Mouse (Mus musculus): ENCODE results near the gene Gimap4. TPM values are rescaled to one million over a fixed set of nuclear protein-coding genes. Genes with fewer than 3 reads are reported as not detected.

Gene Gimap4
- polyA plus RNA-seq, 1 experiment, result not detected

DNA sequence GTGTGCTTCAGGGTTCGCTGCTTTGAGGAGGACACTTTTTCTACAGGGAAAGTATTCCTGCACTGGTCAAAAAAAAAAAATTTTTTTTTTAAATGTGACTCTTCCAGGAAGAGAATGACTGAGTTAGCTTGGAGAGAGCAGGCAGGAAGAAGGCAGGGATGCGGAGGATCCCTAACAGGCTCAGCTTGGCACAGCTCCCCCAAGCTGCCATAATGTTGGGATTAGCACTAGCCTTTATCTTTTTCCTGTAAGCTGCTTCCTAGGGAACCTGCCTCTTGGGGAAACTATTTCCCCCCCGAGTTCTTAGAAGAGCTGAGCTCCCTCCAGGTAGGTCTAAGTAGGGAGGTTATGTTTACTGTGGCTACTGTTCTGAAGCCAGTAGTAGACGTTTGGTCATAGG lies 457 bp downstream of the Gimap4 start:
- no peak overlapping the region for H3ac ChIP-seq (ENCODE audit: control insufficient read depth, insufficient read length)
- H3K27me3 ChIP-seq (ENCODE audit: control insufficient read depth, insufficient read depth, insufficient read length), result no peaks in the 10 kb centered on the region
- no peaks in the 10 kb centered on the region for H3K79me2 ChIP-seq (ENCODE audit: control insufficient read depth, insufficient read depth)
- no peak overlapping the region for H3K4me3 ChIP-seq
- H3K36me3 ChIP-seq (ENCODE audit: control insufficient read depth, insufficient read depth), result no peaks in the 10 kb centered on the region
- no peak for TF ChIP-seq REST (IDR thresholded peaks at IDR 0.05; ENCODE audit: insufficient read depth, insufficient read length)
- no peak for TF ChIP-seq USF1 (IDR thresholded peaks at IDR 0.05; ENCODE audit: low read depth)
- no peak for TF ChIP-seq POLR2AphosphoS2 (IDR thresholded peaks at IDR 0.05; ENCODE audit: insufficient read length, low read depth)
- H3K4me2 ChIP-seq (ENCODE audit: low read depth), result no peak overlapping the region

DNA sequence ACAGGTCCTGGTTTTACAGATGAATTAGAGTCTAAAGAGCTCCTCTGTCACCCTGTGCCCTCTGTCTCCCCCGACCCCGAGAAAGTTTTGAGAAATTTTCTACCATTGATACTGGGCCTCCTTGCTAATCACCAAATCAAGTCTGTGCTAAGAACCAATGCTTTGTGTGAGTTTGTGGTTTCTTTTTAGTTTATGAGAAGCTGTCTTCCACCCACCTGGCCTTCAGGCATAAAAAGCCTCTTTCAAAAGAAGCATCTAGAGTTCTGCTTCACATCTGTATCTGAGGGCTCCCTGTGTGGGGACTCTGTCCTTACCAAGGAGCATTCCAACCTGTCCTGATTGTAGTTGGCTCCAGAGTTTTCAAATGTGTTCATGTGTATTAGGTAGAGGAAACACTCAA lies 902 bp downstream of the Gimap4 start:
- no peak overlapping the region for H3K4me2 ChIP-seq (ENCODE audit: low read depth)
- TF ChIP-seq TCF3 (IDR thresholded peaks at IDR 0.05; ENCODE audit: insufficient read length, low read depth) (no peak), CEBPB (IDR thresholded peaks at IDR 0.05; ENCODE audit: insufficient read depth, poor library complexity, severe bottlenecking) (no peak), SRF (IDR thresholded peaks at IDR 0.05; ENCODE audit: control insufficient read depth, insufficient read length, low read depth) (no peak), E2F4 (IDR thresholded peaks at IDR 0.05; ENCODE audit: insufficient read depth) (no peak), POLR2AphosphoS2 (IDR thresholded peaks at IDR 0.05; ENCODE audit: insufficient read length, low read depth) (no peak), MYOD1 (IDR thresholded peaks at IDR 0.05; ENCODE audit: control insufficient read depth in 1 of 3, insufficient read length in 2 of 3, low read depth in 2 of 3) (no peak), MAX (IDR thresholded peaks at IDR 0.05; ENCODE audit: low read depth) (no peak)
- no peak overlapping the region for H3K4me3 ChIP-seq
- H3ac ChIP-seq (ENCODE audit: control insufficient read depth, insufficient read length), result no peak overlapping the region
- H3K79me2 ChIP-seq (ENCODE audit: control insufficient read depth, insufficient read depth), result no peaks in the 10 kb centered on the region
- no peaks in the 10 kb centered on the region for H3K27me3 ChIP-seq (ENCODE audit: control insufficient read depth, insufficient read depth, insufficient read length)
- no peaks in the 10 kb centered on the region for H3K36me3 ChIP-seq (ENCODE audit: control insufficient read depth, insufficient read depth)

DNA sequence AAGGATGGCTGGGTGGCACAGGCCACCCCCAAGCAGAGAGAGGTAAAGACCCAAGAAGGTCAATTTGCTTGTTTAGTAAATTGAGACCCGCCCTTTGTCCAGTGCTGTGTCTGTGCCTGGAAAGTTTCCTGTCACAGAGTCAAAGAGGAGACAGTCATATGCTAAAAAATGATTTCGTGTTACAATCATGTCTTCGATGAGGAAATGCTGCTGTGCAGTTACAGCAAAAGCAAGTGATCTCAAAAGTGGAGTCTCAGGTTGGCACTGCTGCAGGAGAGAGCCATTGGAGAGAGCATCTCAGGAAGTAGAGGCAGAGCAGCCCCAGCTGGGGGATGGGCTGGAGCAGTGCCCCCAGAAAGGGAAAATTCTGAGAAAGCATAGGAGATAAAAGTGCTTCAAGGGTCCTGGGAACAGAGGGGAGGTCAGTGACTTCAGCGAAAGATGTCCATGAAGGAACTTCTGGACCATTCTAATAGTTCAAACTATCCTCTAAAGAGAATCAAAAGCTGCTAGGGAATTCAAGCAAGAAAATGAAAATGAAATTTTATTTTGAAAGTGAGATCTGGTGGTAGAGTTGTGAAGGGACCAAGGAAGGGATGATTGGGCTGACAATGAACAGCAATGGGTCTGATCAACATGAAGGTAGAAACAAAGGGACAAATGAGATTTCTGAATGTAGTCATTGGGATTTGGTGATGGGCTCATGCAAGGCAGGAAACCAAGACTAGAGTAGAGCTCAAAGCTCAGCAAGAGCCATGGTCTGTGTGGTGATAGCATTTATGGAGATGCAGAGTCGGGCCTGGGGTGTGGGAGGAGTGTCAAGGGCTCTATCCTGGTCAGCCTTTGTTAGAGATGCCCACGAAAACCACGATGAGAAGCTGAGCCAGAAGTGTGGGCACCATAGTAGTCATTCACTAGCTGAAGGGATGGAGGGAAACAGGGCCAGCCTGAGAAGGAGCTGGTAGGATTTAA lies 1.6 kb downstream of the Gimap4 start:
- Histone ChIP-seq H3K27me3 (ENCODE audit: control insufficient read depth, insufficient read depth, insufficient read length) (no peaks in the 10 kb centered on the region), H3K36me3 (ENCODE audit: control insufficient read depth, insufficient read depth) (no peaks in the 10 kb centered on the region), H3K4me2 (ENCODE audit: low read depth) (no peak overlapping the region), H3K4me3 (no peak overlapping the region), H3ac (ENCODE audit: control insufficient read depth, insufficient read length) (no peak overlapping the region), H3K79me2 (ENCODE audit: control insufficient read depth, insufficient read depth) (no peaks in the 10 kb centered on the region)
- TF ChIP-seq E2F4 (IDR thresholded peaks at IDR 0.05; ENCODE audit: insufficient read depth), result no peak
- no peak for TF ChIP-seq MAX (IDR thresholded peaks at IDR 0.05; ENCODE audit: low read depth)
- no peak for TF ChIP-seq CEBPB (IDR thresholded peaks at IDR 0.05; ENCODE audit: insufficient read depth, poor library complexity, severe bottlenecking)
- TF ChIP-seq TCF12 (IDR thresholded peaks at IDR 0.05; ENCODE audit: insufficient read depth, poor library complexity, severe bottlenecking), result no peak
- no peak for TF ChIP-seq USF1 (IDR thresholded peaks at IDR 0.05; ENCODE audit: low read depth)
- TF ChIP-seq POLR2A (IDR thresholded peaks at IDR 0.05; ENCODE audit: insufficient read length, low read depth), result no peak
- TF ChIP-seq REST (IDR thresholded peaks at IDR 0.05; ENCODE audit: insufficient read depth, insufficient read length), result no peak
- no peak for TF ChIP-seq MYOG (IDR thresholded peaks at IDR 0.05; ENCODE audit: control insufficient read depth in 1 of 3, insufficient read depth in 1 of 3, insufficient read length in 2 of 3, low read depth in 2 of 3)
- TF ChIP-seq TCF3 (IDR thresholded peaks at IDR 0.05; ENCODE audit: insufficient read length, low read depth), result no peak
- no peak for TF ChIP-seq POLR2AphosphoS2 (IDR thresholded peaks at IDR 0.05; ENCODE audit: insufficient read length, low read depth)
- TF ChIP-seq MYOD1 (IDR thresholded peaks at IDR 0.05; ENCODE audit: control insufficient read depth in 1 of 3, insufficient read length in 2 of 3, low read depth in 2 of 3), result no peak
- no peak for TF ChIP-seq SRF (IDR thresholded peaks at IDR 0.05; ENCODE audit: control insufficient read depth, insufficient read length, low read depth)

DNA sequence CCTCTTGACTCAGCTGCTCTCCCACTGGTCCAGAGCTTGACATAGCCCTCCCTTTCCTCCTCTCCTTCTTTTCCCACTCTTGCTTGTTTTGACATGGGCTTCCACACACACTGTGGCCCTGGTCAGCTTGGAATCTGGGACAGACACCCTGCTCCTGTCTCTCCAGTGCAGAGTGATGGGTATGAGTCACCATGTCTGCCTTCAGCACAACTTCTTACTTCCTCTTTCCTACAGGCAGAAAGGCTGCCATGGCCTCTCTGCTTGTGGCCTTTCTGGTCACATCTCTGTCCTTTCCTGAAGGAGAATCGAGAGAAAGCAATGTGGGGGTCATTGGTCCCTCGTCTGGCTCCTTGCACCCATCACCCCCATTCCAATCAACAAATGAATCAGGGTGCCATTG lies 2.7 kb downstream of the Gimap4 start:
- Histone ChIP-seq H3K4me2 (ENCODE audit: low read depth) (no peak overlapping the region), H3ac (ENCODE audit: control insufficient read depth, insufficient read length) (no peak overlapping the region), H3K36me3 (ENCODE audit: control insufficient read depth, insufficient read depth) (no peaks in the 10 kb centered on the region), H3K27me3 (ENCODE audit: control insufficient read depth, insufficient read depth, insufficient read length) (no peaks in the 10 kb centered on the region), H3K79me2 (ENCODE audit: control insufficient read depth, insufficient read depth) (no peaks in the 10 kb centered on the region), H3K4me3 (no peak overlapping the region)
- TF ChIP-seq USF1 (IDR thresholded peaks at IDR 0.05; ENCODE audit: low read depth), result no peak
- TF ChIP-seq CEBPB (IDR thresholded peaks at IDR 0.05; ENCODE audit: insufficient read depth, poor library complexity, severe bottlenecking), result no peak
- no peak for TF ChIP-seq POLR2AphosphoS2 (IDR thresholded peaks at IDR 0.05; ENCODE audit: insufficient read length, low read depth)
- no peak for TF ChIP-seq POLR2A (IDR thresholded peaks at IDR 0.05; ENCODE audit: insufficient read length, low read depth)
- no peak for TF ChIP-seq REST (IDR thresholded peaks at IDR 0.05; ENCODE audit: insufficient read depth, insufficient read length)
- TF ChIP-seq MAX (IDR thresholded peaks at IDR 0.05; ENCODE audit: low read depth), result no peak
- TF ChIP-seq SRF (IDR thresholded peaks at IDR 0.05; ENCODE audit: control insufficient read depth, insufficient read length, low read depth), result no peak
- no peak for TF ChIP-seq MYOD1 (IDR thresholded peaks at IDR 0.05; ENCODE audit: control insufficient read depth in 1 of 3, insufficient read length in 2 of 3, low read depth in 2 of 3)
- TF ChIP-seq MYOG (IDR thresholded peaks at IDR 0.05; ENCODE audit: control insufficient read depth in 1 of 3, insufficient read depth in 1 of 3, insufficient read length in 2 of 3, low read depth in 2 of 3), result no peak
- TF ChIP-seq TCF3 (IDR thresholded peaks at IDR 0.05; ENCODE audit: insufficient read length, low read depth), result no peak
- TF ChIP-seq TCF12 (IDR thresholded peaks at IDR 0.05; ENCODE audit: insufficient read depth, poor library complexity, severe bottlenecking), result no peak
- no peak for TF ChIP-seq E2F4 (IDR thresholded peaks at IDR 0.05; ENCODE audit: insufficient read depth)

GRCm38 (mm10) chr6:48689320-48689719 lies 5.0 kb downstream of the Gimap4 start:
- Histone ChIP-seq H3ac (ENCODE audit: control insufficient read depth, insufficient read length) (no peak overlapping the region), H3K4me3 (no peak overlapping the region), H3K27me3 (ENCODE audit: control insufficient read depth, insufficient read depth, insufficient read length) (no peaks in the 10 kb centered on the region), H3K36me3 (ENCODE audit: control insufficient read depth, insufficient read depth) (no peaks in the 10 kb centered on the region), H3K4me2 (ENCODE audit: low read depth) (no peak overlapping the region), H3K79me2 (ENCODE audit: control insufficient read depth, insufficient read depth) (no peaks in the 10 kb centered on the region)
- TF ChIP-seq POLR2AphosphoS2 (IDR thresholded peaks at IDR 0.05; ENCODE audit: insufficient read length, low read depth) (no peak), MYOD1 (IDR thresholded peaks at IDR 0.05; ENCODE audit: control insufficient read depth in 1 of 3, insufficient read length in 2 of 3, low read depth in 2 of 3) (no peak), REST (IDR thresholded peaks at IDR 0.05; ENCODE audit: insufficient read depth, insufficient read length) (no peak), TCF12 (IDR thresholded peaks at IDR 0.05; ENCODE audit: insufficient read depth, poor library complexity, severe bottlenecking) (no peak), E2F4 (IDR thresholded peaks at IDR 0.05; ENCODE audit: insufficient read depth) (no peak), MYOG (IDR thresholded peaks at IDR 0.05; ENCODE audit: control insufficient read depth in 1 of 3, insufficient read depth in 1 of 3, insufficient read length in 2 of 3, low read depth in 2 of 3) (no peak), SRF (IDR thresholded peaks at IDR 0.05; ENCODE audit: control insufficient read depth, insufficient read length, low read depth) (no peak), POLR2A (IDR thresholded peaks at IDR 0.05; ENCODE audit: insufficient read length, low read depth) (no peak), CEBPB (IDR thresholded peaks at IDR 0.05; ENCODE audit: insufficient read depth, poor library complexity, severe bottlenecking) (no peak), USF1 (IDR thresholded peaks at IDR 0.05; ENCODE audit: low read depth) (no peak), MAX (IDR thresholded peaks at IDR 0.05; ENCODE audit: low read depth) (no peak), TCF3 (IDR thresholded peaks at IDR 0.05; ENCODE audit: insufficient read length, low read depth) (no peak)

Measured in myocyte (in vitro differentiated cells).